Comparison of ENCODE assay signal across 2 mouse cellular contexts in the genomic region with DNA sequence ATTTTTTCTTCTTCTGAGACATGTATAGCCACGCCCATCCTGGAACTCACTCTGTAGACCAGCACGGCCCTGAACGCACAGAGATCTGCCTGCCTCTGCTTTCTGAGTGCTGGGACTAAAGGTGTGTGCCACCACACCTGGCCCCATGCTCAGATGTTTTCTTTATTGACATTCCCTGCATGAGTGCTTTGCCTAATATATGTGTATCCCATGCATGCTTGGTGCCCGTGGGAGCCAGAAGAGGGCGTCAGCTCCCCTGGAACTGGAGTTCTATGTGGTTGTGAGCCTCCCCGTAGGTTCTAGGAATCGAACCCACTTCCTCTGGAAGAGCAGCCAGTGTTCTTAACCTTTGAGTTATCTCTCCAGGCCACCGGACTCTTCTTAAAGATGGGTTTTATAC.
TF ChIP-seq lines count a peak whose summit lies in the region.

No protein-coding gene starts in this region.

TF ChIP-seq in CH12.LX, 34 proteins besides CTCF, POLR2A, EP300 and RAD21 (continued from another document):
- TF ChIP-seq ZKSCAN1 (IDR thresholded peaks at IDR 0.05; ENCODE audit: borderline replicate concordance, low read depth, low read length): no peak
- TF ChIP-seq UBTF (IDR thresholded peaks at IDR 0.05; ENCODE audit: low read depth, low read length): no peak
- no peak for TF ChIP-seq PAX5 (IDR thresholded peaks at IDR 0.05; ENCODE audit: low read length)
- no peak for TF ChIP-seq POLR2AphosphoS2 (IDR thresholded peaks at IDR 0.05; ENCODE audit: low read depth, low read length)
- TF ChIP-seq USF1 (IDR thresholded peaks at IDR 0.05; ENCODE audit: low read depth, low read length): no peak
- no peak for TF ChIP-seq MXI1 (IDR thresholded peaks at IDR 0.05; ENCODE audit: low read depth, low read length)
- no peak for TF ChIP-seq RCOR1 (conservative IDR thresholded peaks at IDR 0.05; ENCODE audit: low read depth, low read length)
- no peak for TF ChIP-seq TBP (conservative IDR thresholded peaks at IDR 0.05; ENCODE audit: low read depth, low read length)
- TF ChIP-seq ZMIZ1 (IDR thresholded peaks at IDR 0.05; ENCODE audit: low read depth, low read length): no peak
- no peak for TF ChIP-seq BHLHE40 (IDR thresholded peaks at IDR 0.05; ENCODE audit: low read depth, low read length)
- no peak for TF ChIP-seq USF2 (conservative IDR thresholded peaks at IDR 0.05; ENCODE audit: low read depth, low read length)
- no peak for TF ChIP-seq JUND (conservative IDR thresholded peaks at IDR 0.05; ENCODE audit: low read depth, low read length)
- TF ChIP-seq JUN (IDR thresholded peaks at IDR 0.05; ENCODE audit: insufficient read depth, low read depth, low read length): no peak
- TF ChIP-seq GABPA (IDR thresholded peaks at IDR 0.05; ENCODE audit: insufficient replicate concordance, low read depth, low read length): no peak
- TF ChIP-seq NELFE (IDR thresholded peaks at IDR 0.05; ENCODE audit: low read depth, low read length): no peak
- TF ChIP-seq MYC (IDR thresholded peaks at IDR 0.05; ENCODE audit: low read depth, low read length): no peak
- no peak for TF ChIP-seq CHD1 (IDR thresholded peaks at IDR 0.05; ENCODE audit: low read depth, low read length)
- no peak for TF ChIP-seq ELF1 (IDR thresholded peaks at IDR 0.05; ENCODE audit: low read depth, low read length)
TF ChIP-seq in CH12.LX: peak in this region for 0.

TF ChIP-seq in MEL, 35 proteins besides CTCF, POLR2A, EP300 and RAD21 (continued from another document):
- TF ChIP-seq GABPA (IDR thresholded peaks at IDR 0.05; ENCODE audit: low read depth, low read length): no peak
